Mouse (Mus musculus) spleen, adult 2 months (tissue): ENCODE measurements around the gene Macrod2. TPM values are rescaled to one million over a fixed set of nuclear protein-coding genes. Genes with fewer than 3 reads are reported as not detected.

Experiments
- DNase-seq, 2 experiments: peaks; one replicate each; pipeline versions ENCODE4 v3.0.0 to v3.0.0-alpha.2; 2012 to 2021; ENCODE audit warnings: low spot score in 2 of 2, low read depth in 1 of 2
- H3K27ac ChIP-seq: fragments of 200-500 bp; 2 replicates; pipeline ENCODE4 v1.5.1; 2012; ENCODE audit warnings: low read length, inconsistent platforms; ENCODE audit not compliant: insufficient read depth
- H3K27me3 ChIP-seq: fragments of 200-500 bp; 2 replicates; pipeline ENCODE4 v1.6.1; 2012; ENCODE audit warnings: mild to moderate bottlenecking, moderate library complexity, low read length, inconsistent platforms; ENCODE audit not compliant: control insufficient read depth, insufficient read depth
- H3K36me3 ChIP-seq: fragments of 200-500 bp; 2 replicates; pipeline ENCODE4 v1.6.1; 2012; ENCODE audit warnings: mild to moderate bottlenecking, low read length, inconsistent platforms; ENCODE audit not compliant: control insufficient read depth, insufficient read depth
- H3K4me1 ChIP-seq: fragments of 200-500 bp; 2 replicates; pipeline ENCODE4 v1.6.1; 2011; ENCODE audit warnings: inconsistent platforms; ENCODE audit not compliant: control insufficient read depth, insufficient read depth, insufficient read length
- H3K4me3 ChIP-seq: fragments of 200-500 bp; 2 replicates; pipeline ENCODE4 v1.5.1; 2011; ENCODE audit warnings: mild to moderate bottlenecking, inconsistent platforms; ENCODE audit not compliant: insufficient read depth, insufficient read length; ENCODE audit errors: extremely low read depth
- CTCF ChIP-seq: fragments of 200-500 bp; IDR thresholded peaks from 2 replicates; pipeline ENCODE4 v1.5.1; 2011; ENCODE audit warnings: mild to moderate bottlenecking, inconsistent platforms; ENCODE audit not compliant: insufficient read depth, insufficient read length, insufficient replicate concordance; ENCODE audit errors: extremely low read depth
- POLR2A ChIP-seq: fragments of 200-500 bp; IDR thresholded peaks from 2 replicates; pipeline ENCODE4 v1.6.1; 2011; ENCODE audit warnings: low read depth, low read length, inconsistent platforms
- WGBS: fragments of 180-500 bp; shearing (Covaris S2); methylation state at CpG from one replicate; pipeline ENCODE4 v1.1.7; 2018; 5-methylcytosine and 5-hydroxymethylcytosine counted together
- polyA plus RNA-seq: library from polyadenylated mRNA; depleted of rRNA; stranded (reverse); fragments of >200 nt; gene quantifications from 2 replicates; pipeline ENCODE4 v1.2.3, GENCODE M21; 2012

Gene Macrod2
- polyA plus RNA-seq, 1 experiment: 2.2 TPM

DNA sequence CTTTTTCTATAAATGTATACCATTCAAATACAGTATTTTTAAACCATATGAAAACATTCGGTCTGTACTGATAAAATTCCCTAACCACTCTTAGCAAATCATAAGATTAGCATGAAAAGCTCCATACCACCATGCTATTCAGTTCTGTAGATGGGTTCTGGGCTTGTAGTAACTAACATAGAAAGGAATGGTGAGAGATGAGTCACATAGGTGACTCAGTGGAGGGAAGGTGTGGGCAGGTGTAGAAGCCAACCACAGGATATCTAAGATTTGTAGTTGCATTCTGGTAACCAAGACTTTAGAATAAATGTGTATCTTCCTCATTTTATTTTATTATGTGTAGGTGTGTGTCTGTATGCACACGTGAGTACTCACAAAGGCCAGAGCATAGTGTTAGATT is 166.3 kb downstream of the Macrod2 start:
- DNase-seq: no peak
- Histone ChIP-seq H3K27me3 (no peaks in the 10 kb centered on the region), H3K27ac (no peak overlapping the region), H3K36me3 (no peaks in the 10 kb centered on the region), H3K4me3 (no peak overlapping the region), H3K4me1 (no peaks in the 10 kb centered on the region)
- 82% methylated on average over 2 of the region's 2 CpGs for WGBS
- TF ChIP-seq POLR2A (no peak), CTCF (no peak)

DNA sequence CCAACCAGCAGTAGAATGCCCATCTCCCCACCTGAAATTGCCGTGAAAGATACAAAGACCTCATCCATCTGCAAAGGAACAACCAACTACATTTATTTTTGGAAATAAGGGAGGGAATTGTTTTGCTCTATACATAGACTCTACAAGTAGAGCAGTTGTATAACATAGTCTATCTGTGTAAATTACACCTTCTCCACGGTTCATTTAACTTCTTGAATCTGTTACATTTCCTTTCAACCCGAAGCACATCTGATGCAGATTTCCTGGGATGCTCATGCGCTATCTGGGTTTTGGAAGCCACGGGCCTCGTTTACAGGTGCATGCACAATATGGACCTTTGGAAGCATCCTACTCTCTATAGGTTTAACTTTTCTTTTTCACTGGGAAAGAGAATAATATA is 175.8 kb downstream of the Macrod2 start:
- 87% methylated on average over 6 of the region's 6 CpGs for WGBS
- no peaks in the 10 kb centered on the region for H3K27me3 ChIP-seq
- no peaks in the 10 kb centered on the region for H3K36me3 ChIP-seq
- H3K4me3 ChIP-seq: no peak overlapping the region
- H3K27ac ChIP-seq: no peak overlapping the region
- no peak for DNase-seq
- H3K4me1 ChIP-seq: no peaks in the 10 kb centered on the region
- no peak for TF ChIP-seq CTCF

DNA sequence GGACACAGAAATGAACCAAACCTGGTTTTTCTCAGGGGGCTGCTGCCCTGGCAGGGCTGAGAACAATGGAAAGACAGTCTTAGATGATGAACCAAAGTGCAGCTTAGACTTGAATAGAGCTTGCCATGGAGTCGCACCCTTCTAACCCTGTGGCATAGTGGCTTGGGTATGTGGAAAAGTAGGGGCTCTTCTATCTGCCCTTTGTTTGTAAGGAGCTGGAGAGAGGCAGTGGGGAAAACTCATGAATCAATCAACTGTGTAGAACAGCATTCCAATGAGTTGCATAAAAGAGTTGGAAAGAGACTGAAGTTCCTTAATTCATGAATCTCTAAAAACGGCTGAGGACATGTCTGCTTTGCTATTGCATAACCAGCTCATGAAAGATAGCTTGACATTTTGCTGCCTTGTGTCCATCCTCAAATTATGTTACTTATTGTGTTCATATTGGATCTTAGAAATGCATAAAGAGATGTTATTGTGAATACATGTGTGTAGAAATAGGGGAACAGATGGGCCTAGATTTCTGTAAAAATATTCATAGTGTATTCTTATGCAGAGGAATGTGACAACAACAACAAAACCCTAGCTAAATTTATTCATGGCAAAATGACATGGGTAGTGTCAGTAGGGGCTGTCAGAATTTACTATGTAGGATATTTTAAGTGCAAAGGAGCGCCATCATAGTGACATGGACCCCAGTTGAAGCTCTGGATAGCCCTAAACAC is 197.6 kb downstream of the Macrod2 start:
- DNase-seq: no peak
- Histone ChIP-seq H3K4me1 (no peaks in the 10 kb centered on the region), H3K4me3 (no peak overlapping the region), H3K27ac (no peak overlapping the region), H3K36me3 (no peaks in the 10 kb centered on the region), H3K27me3 (no peaks in the 10 kb centered on the region)
- 74% methylated on average over 3 of the region's 3 CpGs for WGBS
- TF ChIP-seq CTCF (no peak), POLR2A (no peak)

DNA sequence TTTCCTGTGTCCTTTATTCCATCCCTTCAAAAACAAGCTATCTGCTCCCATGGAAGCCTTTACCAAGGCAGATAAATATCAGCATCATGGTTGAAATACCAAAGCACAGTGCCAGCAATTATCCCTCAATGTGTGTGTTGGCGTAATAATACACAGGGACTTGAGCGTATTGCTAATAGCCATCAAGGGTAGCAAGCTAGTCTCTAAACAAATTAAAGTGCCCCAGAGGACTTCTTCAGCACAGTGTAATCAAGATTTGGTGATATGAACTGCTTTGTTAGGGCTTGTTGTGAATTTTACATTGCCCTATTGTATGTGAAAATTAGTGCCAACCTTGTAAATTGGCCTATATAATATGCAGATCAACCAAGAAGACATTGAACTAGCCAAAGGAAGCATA is 201.8 kb downstream of the Macrod2 start:
- Histone ChIP-seq H3K27me3 (no peaks in the 10 kb centered on the region), H3K4me1 (no peaks in the 10 kb centered on the region), H3K36me3 (no peaks in the 10 kb centered on the region), H3K27ac (no peak overlapping the region), H3K4me3 (no peak overlapping the region)
- TF ChIP-seq CTCF (no peak), POLR2A (no peak)
- no peak for DNase-seq
- WGBS: 90% methylated on average over 2 of the region's 2 CpGs

DNA sequence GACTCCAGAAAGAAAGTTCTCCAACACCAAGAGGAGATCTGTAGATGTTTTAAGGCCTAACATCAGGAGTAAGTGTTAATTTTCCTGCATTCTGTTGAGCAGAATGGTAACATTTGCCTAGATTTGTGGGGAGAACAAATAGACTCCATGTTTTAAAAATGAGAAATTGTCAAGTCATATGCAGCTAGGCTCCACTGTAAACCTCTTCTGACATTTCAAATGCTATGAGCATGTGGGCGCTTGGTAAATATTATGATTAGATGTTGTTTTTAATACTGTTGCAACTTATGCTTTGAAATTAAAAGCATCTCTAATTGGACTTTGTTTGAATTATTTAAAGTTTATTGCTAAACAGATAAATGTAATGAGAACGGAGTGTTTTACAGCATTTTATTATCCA is 220.3 kb downstream of the Macrod2 start:
- no peak for DNase-seq
- WGBS: 87% methylated on average over 2 of the region's 2 CpGs
- H3K27me3 ChIP-seq: no peaks in the 10 kb centered on the region
- H3K27ac ChIP-seq: no peak overlapping the region
- no peaks in the 10 kb centered on the region for H3K4me1 ChIP-seq
- TF ChIP-seq POLR2A (no peak), CTCF (no peak)
- no peaks in the 10 kb centered on the region for H3K36me3 ChIP-seq
- H3K4me3 ChIP-seq: no peak overlapping the region

DNA sequence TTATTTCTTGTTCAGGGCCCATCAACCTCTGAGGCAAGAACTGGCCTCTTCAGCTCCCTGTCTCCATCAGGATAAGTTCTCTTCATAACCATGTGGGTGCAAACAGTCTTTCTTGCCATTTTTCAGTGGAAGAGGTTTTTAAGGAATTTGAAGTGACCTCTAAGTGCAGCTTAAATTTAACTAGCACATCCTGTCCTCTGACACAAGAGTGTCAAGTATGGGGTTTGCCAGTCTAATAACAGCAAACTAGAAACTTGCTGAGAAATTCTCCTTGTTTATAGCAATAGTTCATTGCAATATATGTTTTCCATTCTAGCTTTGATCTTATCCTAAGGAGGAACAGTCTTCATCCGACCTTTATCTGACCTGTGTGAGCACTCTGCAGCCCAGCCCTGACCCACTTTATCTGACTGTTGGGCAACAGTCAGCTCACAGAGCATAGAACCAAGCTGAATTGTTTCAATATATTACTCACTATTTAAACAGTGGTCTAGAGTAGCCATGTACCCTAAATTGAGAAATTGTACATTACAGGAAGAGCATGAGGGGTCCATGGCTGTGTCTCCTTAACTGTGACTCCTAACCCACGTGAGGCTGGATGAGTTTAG is 226.7 kb downstream of the Macrod2 start:
- H3K4me1 ChIP-seq: no peaks in the 10 kb centered on the region
- no peak for DNase-seq
- no peaks in the 10 kb centered on the region for H3K27me3 ChIP-seq
- H3K4me3 ChIP-seq: no peak overlapping the region
- no peaks in the 10 kb centered on the region for H3K36me3 ChIP-seq
- TF ChIP-seq CTCF (no peak), POLR2A (no peak)
- no peak overlapping the region for H3K27ac ChIP-seq
- 72% methylated on average over 2 of the region's 2 CpGs for WGBS

DNA sequence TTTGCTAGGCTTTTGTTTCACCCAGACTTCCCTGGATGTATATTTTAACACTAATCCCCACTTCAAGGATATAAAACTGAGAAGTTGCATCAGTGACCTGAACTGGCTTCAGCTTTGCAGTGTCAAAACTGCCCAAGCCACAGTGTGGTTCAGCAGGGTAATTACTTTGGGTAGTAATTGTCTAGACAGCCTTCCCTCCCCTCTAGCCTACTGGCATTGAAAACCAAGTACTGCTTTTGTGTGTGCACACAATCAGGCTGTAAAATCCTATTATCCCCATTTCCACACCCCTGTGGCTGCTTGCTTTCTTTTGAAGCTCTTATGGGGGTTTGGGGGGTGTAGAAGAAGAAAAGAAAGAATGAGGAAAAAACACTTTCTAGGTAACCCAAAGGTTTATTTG is 258.4 kb downstream of the Macrod2 start:
- H3K27ac ChIP-seq: no peak overlapping the region
- DNase-seq: no peak
- TF ChIP-seq CTCF (no peak), POLR2A (no peak)
- no peak overlapping the region for H3K4me3 ChIP-seq
- H3K4me1 ChIP-seq: no peaks in the 10 kb centered on the region
- no peaks in the 10 kb centered on the region for H3K36me3 ChIP-seq
- H3K27me3 ChIP-seq: no peaks in the 10 kb centered on the region
